Mouse (Mus musculus): ENCODE measurements around the gene Prx. TPM values are rescaled to one million over a fixed set of nuclear protein-coding genes. Genes with fewer than 3 reads are reported as not detected.
"Not testable (repeated sequence)": the region's sequence is repeated elsewhere in the genome, so short reads cannot be mapped to it uniquely, and the experiment has no call there.

Gene Prx
- polyA plus RNA-seq, 1 experiment from 2014 or later = 13.0 TPM

DNA sequence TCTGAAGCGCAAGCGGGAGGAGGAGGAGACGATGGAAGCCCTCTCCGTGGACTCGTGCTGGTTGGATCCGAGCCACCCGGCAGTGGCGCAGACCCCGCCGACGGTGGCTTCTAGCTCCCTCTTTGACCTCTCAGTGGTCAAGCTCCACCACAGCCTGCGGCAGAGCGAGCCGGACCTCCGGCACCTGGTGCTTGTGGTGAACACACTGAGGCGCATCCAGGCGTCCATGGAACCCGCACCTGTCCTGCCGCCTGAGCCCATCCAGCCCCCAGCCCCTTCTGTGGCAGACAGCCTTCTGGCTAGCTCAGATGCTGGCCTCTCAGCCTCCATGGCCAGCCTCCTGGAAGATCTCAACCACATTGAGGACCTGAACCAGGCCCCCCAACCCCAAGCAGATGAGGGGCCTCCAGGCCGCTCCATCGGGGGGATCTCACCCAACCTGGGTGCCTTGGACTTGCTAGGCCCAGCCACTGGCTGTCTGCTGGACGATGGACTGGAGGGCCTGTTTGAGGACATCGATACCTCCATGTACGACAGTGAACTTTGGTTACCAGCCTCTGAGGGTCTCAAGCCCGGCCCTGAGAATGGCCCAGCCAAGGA is 9.8 kb upstream of the Prx start:
- H3K9me3 ChIP-seq (ENCODE audit: control insufficient read depth, low read length) = no peaks in the 10 kb centered on the region
- peak overlapping the region; percentile 60 for H3K9ac ChIP-seq (ENCODE audit: low read length)
- no peaks in the 10 kb centered on the region for H3K27me3 ChIP-seq (ENCODE audit: control insufficient read depth, insufficient read depth, low read depth, low read length)
- H3K27ac ChIP-seq (ENCODE audit: low read length) = peak overlapping the region; percentile 92; the same call in 1 of the 2 replicates
- H3K4me2 ChIP-seq (ENCODE audit: low read depth, low read length) = no peak overlapping the region
- WGBS = 85% methylated on average over 25 of the region's 25 CpGs
- H3K4me1 ChIP-seq (replicated peaks; ENCODE audit: control insufficient read depth, insufficient read depth, low read length) = peaks cover 36% of the 10 kb centered on the region
- no peak overlapping the region for H3K4me3 ChIP-seq (ENCODE audit: low read length)
- ATAC-seq (ENCODE audit: low read depth) = no peak
- H3K36me3 ChIP-seq (ENCODE audit: control insufficient read depth, insufficient read depth, low read length) = peaks cover 7% of the 10 kb centered on the region; the same call in 1 of the 2 replicates

- peaks cover 36% of the 10 kb centered on the region for H3K4me1 ChIP-seq (replicated peaks; ENCODE audit: control insufficient read depth, insufficient read depth, low read length)
- no peaks in the 10 kb centered on the region for H3K27me3 ChIP-seq (ENCODE audit: control insufficient read depth, insufficient read depth, low read depth, low read length)
- no peaks in the 10 kb centered on the region for H3K9me3 ChIP-seq (ENCODE audit: control insufficient read depth, low read length)
- H3K4me3 ChIP-seq (ENCODE audit: low read length) = peak overlapping the region; percentile 43
- ATAC-seq (ENCODE audit: low read depth) = no peak
- H3K27ac ChIP-seq (ENCODE audit: low read length) = peak overlapping the region; percentile 92
- 19% methylated on average over 4 of the region's 4 CpGs for WGBS
- H3K9ac ChIP-seq (ENCODE audit: low read length) = peak overlapping the region; percentile 60
- peak overlapping the region; percentile 59 for H3K4me2 ChIP-seq (ENCODE audit: low read depth, low read length)
- H3K36me3 ChIP-seq (ENCODE audit: control insufficient read depth, insufficient read depth, low read length) = peaks cover 7% of the 10 kb centered on the region; the same call in 1 of the 2 replicates
Measured at GRCm38 (mm10) chr7:27490227-27490542, 8.9 kb upstream of the Prx start.

DNA sequence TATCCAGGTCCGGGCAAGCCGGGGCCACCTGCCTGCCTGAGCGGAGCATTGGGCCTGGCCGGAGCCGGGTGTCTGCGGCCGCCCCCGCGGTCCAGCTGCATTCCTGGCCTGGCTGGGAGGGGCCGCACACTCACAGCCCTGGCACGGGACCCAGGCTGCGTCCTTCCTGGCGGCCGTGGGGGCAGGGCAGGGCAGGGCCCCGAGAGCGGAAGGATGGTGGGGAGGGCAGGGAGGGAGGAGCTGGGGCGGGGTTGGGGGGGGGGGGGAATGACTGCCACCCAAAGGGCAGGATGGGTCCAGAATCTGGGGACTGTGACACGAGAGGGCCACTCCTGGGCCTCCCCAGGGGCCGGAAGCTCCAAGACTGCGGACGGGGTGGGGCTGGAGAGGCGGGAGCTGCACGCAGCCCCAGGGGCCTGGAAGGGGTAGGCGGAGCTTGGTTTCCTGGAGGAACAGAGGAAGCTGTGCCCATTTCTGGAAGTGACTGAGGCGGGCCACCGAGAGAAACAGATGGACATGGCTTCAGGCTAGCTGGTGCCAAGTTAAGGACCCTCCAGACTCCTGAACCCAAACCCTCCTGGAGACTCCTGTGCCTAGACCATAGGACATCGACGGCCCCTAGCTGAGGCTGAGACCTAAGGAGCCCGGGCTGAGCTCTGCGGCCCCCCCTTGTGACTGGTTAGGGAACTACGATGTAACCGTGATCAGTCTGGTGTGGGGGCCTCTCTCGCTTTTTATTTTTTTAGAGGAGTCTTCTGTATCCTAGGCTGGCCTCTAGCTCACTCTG is 8.4 kb upstream of the Prx start:
- Histone ChIP-seq H3K9me3 (ENCODE audit: control insufficient read depth, low read length) (no peaks in the 10 kb centered on the region), H3K4me2 (ENCODE audit: low read depth, low read length) (peak overlapping the region; percentile 59), H3K4me3 (ENCODE audit: low read length) (peak overlapping the region; percentile 43), H3K4me1 (replicated peaks; ENCODE audit: control insufficient read depth, insufficient read depth, low read length) (peaks cover 33% of the 10 kb centered on the region), H3K9ac (ENCODE audit: low read length) (peak overlapping the region; percentile 60), H3K27ac (ENCODE audit: low read length) (peak overlapping the region; percentile 92), H3K36me3 (ENCODE audit: control insufficient read depth, insufficient read depth, low read length) (peaks cover 7% of the 10 kb centered on the region; the same call in 1 of the 2 replicates), H3K27me3 (ENCODE audit: control insufficient read depth, insufficient read depth, low read depth, low read length) (no peaks in the 10 kb centered on the region)
- WGBS = 0% methylated on average over 29 of the region's 33 CpGs
- peak; percentile 86 for ATAC-seq (ENCODE audit: low read depth)

- no peak overlapping the region for H3K4me2 ChIP-seq (ENCODE audit: low read depth, low read length)
- no peaks in the 10 kb centered on the region for H3K27me3 ChIP-seq (ENCODE audit: control insufficient read depth, insufficient read depth, low read depth, low read length)
- peaks cover 7% of the 10 kb centered on the region; the same call in 1 of the 2 replicates for H3K36me3 ChIP-seq (ENCODE audit: control insufficient read depth, insufficient read depth, low read length)
- peaks cover 32% of the 10 kb centered on the region for H3K4me1 ChIP-seq (replicated peaks; ENCODE audit: control insufficient read depth, insufficient read depth, low read length)
- 48% methylated on average over 7 of the region's 7 CpGs for WGBS
- H3K9me3 ChIP-seq (ENCODE audit: control insufficient read depth, low read length) = no peaks in the 10 kb centered on the region
- ATAC-seq (ENCODE audit: low read depth) = no peak
- H3K27ac ChIP-seq (ENCODE audit: low read length) = peak overlapping the region; percentile 92
- H3K9ac ChIP-seq (ENCODE audit: low read length) = peak overlapping the region; percentile 42
- H3K4me3 ChIP-seq (ENCODE audit: low read length) = no peak overlapping the region
Measured at GRCm38 (mm10) chr7:27491856-27492255, 7.3 kb upstream of the Prx start.

- H3K36me3 ChIP-seq (ENCODE audit: control insufficient read depth, insufficient read depth, low read length) = peaks cover 7% of the 10 kb centered on the region; the same call in 1 of the 2 replicates
- H3K4me3 ChIP-seq (ENCODE audit: low read length) = no peak overlapping the region
- peaks cover 30% of the 10 kb centered on the region for H3K4me1 ChIP-seq (replicated peaks; ENCODE audit: control insufficient read depth, insufficient read depth, low read length)
- H3K27me3 ChIP-seq (ENCODE audit: control insufficient read depth, insufficient read depth, low read depth, low read length) = no peaks in the 10 kb centered on the region
- H3K4me2 ChIP-seq (ENCODE audit: low read depth, low read length) = no peak overlapping the region
- peak overlapping the region; percentile 79 for H3K27ac ChIP-seq (ENCODE audit: low read length)
- 52% methylated on average over 3 of the region's 3 CpGs for WGBS
- H3K9me3 ChIP-seq (ENCODE audit: control insufficient read depth, low read length) = no peaks in the 10 kb centered on the region
- no peak overlapping the region for H3K9ac ChIP-seq (ENCODE audit: low read length)
- no peak for ATAC-seq (ENCODE audit: low read depth)
Measured at GRCm38 (mm10) chr7:27493022-27493421, 6.1 kb upstream of the Prx start.

- H3K4me1 ChIP-seq (replicated peaks; ENCODE audit: control insufficient read depth, insufficient read depth, low read length) = peaks cover 26% of the 10 kb centered on the region
- H3K4me2 ChIP-seq (ENCODE audit: low read depth, low read length) = no peak overlapping the region
- H3K36me3 ChIP-seq (ENCODE audit: control insufficient read depth, insufficient read depth, low read length) = peaks cover 7% of the 10 kb centered on the region; the same call in 1 of the 2 replicates
- no peaks in the 10 kb centered on the region for H3K9me3 ChIP-seq (ENCODE audit: control insufficient read depth, low read length)
- H3K27ac ChIP-seq (ENCODE audit: low read length) = peak overlapping the region; percentile 79
- H3K4me3 ChIP-seq (ENCODE audit: low read length) = no peak overlapping the region
- no peak overlapping the region for H3K9ac ChIP-seq (ENCODE audit: low read length)
- no peaks in the 10 kb centered on the region for H3K27me3 ChIP-seq (ENCODE audit: control insufficient read depth, insufficient read depth, low read depth, low read length)
- no peak for ATAC-seq (ENCODE audit: low read depth)
- 68% methylated on average over 5 of the region's 5 CpGs for WGBS
Measured at GRCm38 (mm10) chr7:27493450-27493849, 5.7 kb upstream of the Prx start.

DNA sequence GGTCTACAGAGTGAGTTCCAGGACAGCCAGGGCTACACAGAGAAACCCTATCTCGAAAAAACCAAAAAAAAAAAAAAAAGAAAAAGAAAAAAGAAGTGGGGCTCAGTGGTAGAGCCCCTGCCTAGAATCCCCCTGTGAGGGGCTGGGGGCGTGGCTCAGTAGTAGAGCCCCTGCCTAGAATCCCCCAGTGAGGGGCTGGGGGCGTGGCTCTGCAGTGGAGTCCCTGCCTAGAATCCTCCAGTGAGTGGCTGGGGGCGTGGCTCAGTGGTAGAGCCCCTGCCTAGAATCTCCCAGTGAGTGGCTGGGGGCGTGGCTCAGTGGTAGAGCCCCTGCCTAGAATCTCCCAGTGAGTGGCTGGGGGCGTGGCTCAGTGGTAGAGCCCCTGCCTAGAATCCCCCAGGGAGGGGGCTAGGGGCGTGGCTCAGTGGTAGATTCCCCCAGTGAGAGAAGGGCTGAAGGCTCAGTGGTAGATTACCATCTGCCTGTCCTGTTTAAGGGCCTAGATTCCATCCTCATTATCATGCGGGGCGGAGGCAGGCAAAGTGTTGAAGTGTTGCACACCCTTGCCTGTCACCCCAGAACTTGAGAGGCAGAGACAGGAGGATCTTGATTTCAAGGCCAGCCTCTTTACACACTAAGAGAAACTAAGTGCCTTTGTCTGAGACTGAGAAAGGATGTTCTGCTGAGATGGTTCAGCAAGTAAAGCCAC is 4.3 kb upstream of the Prx start:
- not testable (repeated sequence) for H3K9me3 ChIP-seq (ENCODE audit: control insufficient read depth, low read length); H3K4me3 ChIP-seq (ENCODE audit: low read length); H3K27ac ChIP-seq (ENCODE audit: low read length); H3K27me3 ChIP-seq (ENCODE audit: control insufficient read depth, insufficient read depth, low read depth, low read length); ATAC-seq (ENCODE audit: low read depth); H3K4me2 ChIP-seq (ENCODE audit: low read depth, low read length); H3K36me3 ChIP-seq (ENCODE audit: control insufficient read depth, insufficient read depth, low read length); H3K9ac ChIP-seq (ENCODE audit: low read length)
- H3K4me1 ChIP-seq (replicated peaks; ENCODE audit: control insufficient read depth, insufficient read depth, low read length) = peaks cover 19% of the 10 kb centered on the region
- 86% methylated on average over 9 of the region's 9 CpGs for WGBS

GRCm38 (mm10) chr7:27501620-27502019 is 2.5 kb downstream of the Prx start:
- peak; percentile 55; the same call in 1 of the 2 replicates for ATAC-seq (ENCODE audit: low read depth)
- WGBS = 40% methylated on average over 4 of the region's 4 CpGs
- Histone ChIP-seq H3K4me2 (ENCODE audit: low read depth, low read length) (no peak overlapping the region), H3K4me3 (ENCODE audit: low read length) (no peak overlapping the region), H3K27me3 (ENCODE audit: control insufficient read depth, insufficient read depth, low read depth, low read length) (no peaks in the 10 kb centered on the region), H3K36me3 (ENCODE audit: control insufficient read depth, insufficient read depth, low read length) (no peaks in the 10 kb centered on the region), H3K9ac (ENCODE audit: low read length) (no peak overlapping the region), H3K4me1 (replicated peaks; ENCODE audit: control insufficient read depth, insufficient read depth, low read length) (peaks cover 5% of the 10 kb centered on the region), H3K27ac (ENCODE audit: low read length) (peak overlapping the region; percentile 67), H3K9me3 (ENCODE audit: control insufficient read depth, low read length) (no peaks in the 10 kb centered on the region)

DNA sequence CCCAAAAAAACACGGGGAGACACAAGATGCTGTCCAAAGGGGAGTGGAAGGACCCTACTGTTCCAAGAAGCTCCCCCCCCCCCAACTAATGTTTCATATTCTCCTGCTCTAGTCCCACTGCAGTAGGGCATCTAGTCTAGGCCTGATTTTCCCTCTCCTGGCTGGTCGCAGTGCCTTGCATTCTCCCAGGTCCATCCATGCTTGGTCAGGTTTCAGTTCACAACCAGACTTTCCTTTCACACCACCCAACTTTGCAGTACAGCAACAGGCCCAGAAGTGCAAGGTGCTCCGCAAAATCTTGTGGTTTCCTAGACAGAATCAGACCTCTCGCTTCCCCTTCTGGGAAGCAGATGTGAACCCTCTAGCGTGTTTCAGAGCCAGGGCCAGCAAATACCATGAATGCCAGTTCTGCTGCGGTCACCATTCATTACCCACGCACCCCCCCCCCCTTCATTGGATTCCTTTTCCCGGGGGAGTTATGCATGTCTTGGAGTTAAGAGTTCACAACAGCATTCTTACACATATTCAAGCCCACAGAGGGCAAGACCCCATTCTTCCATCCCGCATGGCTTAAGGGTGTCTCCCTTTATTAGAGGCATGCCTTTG is 7.7 kb downstream of the Prx start:
- Histone ChIP-seq H3K4me1 (replicated peaks; ENCODE audit: control insufficient read depth, insufficient read depth, low read length) (peaks cover 13% of the 10 kb centered on the region), H3K4me2 (ENCODE audit: low read depth, low read length) (peak overlapping the region; percentile 70), H3K36me3 (ENCODE audit: control insufficient read depth, insufficient read depth, low read length) (no peaks in the 10 kb centered on the region), H3K9me3 (ENCODE audit: control insufficient read depth, low read length) (no peaks in the 10 kb centered on the region), H3K4me3 (ENCODE audit: low read length) (peak overlapping the region; percentile 63), H3K27ac (ENCODE audit: low read length) (peak overlapping the region; percentile 100), H3K9ac (ENCODE audit: low read length) (peak overlapping the region; percentile 85), H3K27me3 (ENCODE audit: control insufficient read depth, insufficient read depth, low read depth, low read length) (no peaks in the 10 kb centered on the region)
- 28% methylated on average over 9 of the region's 9 CpGs for WGBS
- ATAC-seq (ENCODE audit: low read depth) = no peak

Measured in lung, embryonic 16.5 days (tissue).